28 mouse cellular contexts compared by ENCODE assay signal in the genomic region with DNA sequence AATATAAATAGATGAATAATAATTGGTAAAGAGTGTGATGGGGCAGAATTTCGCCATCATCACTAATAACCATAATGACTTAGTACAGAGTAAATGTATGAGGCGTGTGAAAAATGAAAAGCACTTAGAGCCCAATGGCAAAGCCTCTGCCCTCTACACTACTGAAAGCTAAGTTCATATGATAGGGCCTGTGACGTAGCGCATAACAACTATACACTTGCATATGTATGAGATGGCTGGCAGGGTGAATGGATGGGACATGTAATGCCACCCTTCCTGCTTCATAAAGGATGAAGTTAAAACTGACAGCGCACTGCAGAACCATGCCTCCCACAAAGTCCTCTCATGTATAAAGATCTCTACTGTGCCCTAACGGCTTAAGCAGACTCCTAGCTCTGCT.
DNase-seq lines count a peak whose midpoint lies in the region; ATAC-seq and TF ChIP-seq lines count a peak whose summit lies in the region.
"Had no signal": no experiment of that assay in that cellular context is flagged by ENCODE, and none has a peak within 500 bp of the region (broad histone marks: within the 10 kb centered on the region; RNA-seq: fewer than 3 reads in every experiment).

No protein-coding gene starts in this region.

- no peaks in the 10 kb centered on the region for H3K36me3 ChIP-seq in forebrain, embryonic 14.5 days (ENCODE audit: control insufficient read depth, insufficient read depth, low read length)
- H3K36me3 ChIP-seq in forebrain, embryonic 12.5 days (replicated peaks): no peaks in the 10 kb centered on the region
- H3K36me3 ChIP-seq in hindbrain, embryonic 13.5 days: no peaks in the 10 kb centered on the region
- no peaks in the 10 kb centered on the region for H3K36me3 ChIP-seq in hindbrain, embryonic 16.5 days (ENCODE audit: control insufficient read depth, insufficient read depth, low read length)
- H3K36me3 ChIP-seq in midbrain, embryonic 16.5 days (ENCODE audit: control insufficient read depth, insufficient read depth, low read length): no peaks in the 10 kb centered on the region
- H3K36me3 ChIP-seq in midbrain, postnatal 0 days (ENCODE audit: insufficient read depth, low read length): no peaks in the 10 kb centered on the region
- H3K36me3 ChIP-seq: embryonic facial prominence, embryonic 13.5 days; G1E; heart, embryonic 12.5 days; heart, embryonic 15.5 days; hindbrain, embryonic 10.5 days had no signal

- 76% methylated on average over 6 of the region's 6 CpGs for WGBS in forebrain, embryonic 14.5 days
- 79% methylated on average over 6 of the region's 6 CpGs for WGBS in forebrain, embryonic 12.5 days
- 71% methylated on average over 6 of the region's 6 CpGs for WGBS in hindbrain, embryonic 13.5 days
- WGBS in hindbrain, embryonic 16.5 days: 79% methylated on average over 6 of the region's 6 CpGs
- 68% methylated on average over 6 of the region's 6 CpGs for WGBS in midbrain, embryonic 16.5 days
- 66% methylated on average over 6 of the region's 6 CpGs for whole genome bisulfite sequencing in midbrain, postnatal 0 days

- no peak overlapping the region for H3K27ac ChIP-seq in forebrain, embryonic 14.5 days (ENCODE audit: low read depth, low read length)
- H3K27ac ChIP-seq in forebrain, embryonic 12.5 days: no peak overlapping the region
- no peak overlapping the region for H3K27ac ChIP-seq in hindbrain, embryonic 13.5 days
- H3K27ac ChIP-seq in hindbrain, embryonic 16.5 days (ENCODE audit: low read depth, low read length): no peak overlapping the region
- H3K27ac ChIP-seq in midbrain, embryonic 16.5 days (ENCODE audit: low read length): no peak overlapping the region
- no peak overlapping the region for H3K27ac ChIP-seq in midbrain, postnatal 0 days (ENCODE audit: low read depth, low read length)
- H3K27ac ChIP-seq: embryonic facial prominence, embryonic 13.5 days; heart, embryonic 15.5 days; hindbrain, embryonic 10.5 days; hindbrain, embryonic 14.5 days had no signal

- no peaks in the 10 kb centered on the region for H3K27me3 ChIP-seq in forebrain, embryonic 14.5 days (replicated peaks; ENCODE audit: control insufficient read depth, insufficient read depth, low read length)
- H3K27me3 ChIP-seq in forebrain, embryonic 12.5 days: no peaks in the 10 kb centered on the region
- H3K27me3 ChIP-seq in hindbrain, embryonic 13.5 days: no peaks in the 10 kb centered on the region
- no peaks in the 10 kb centered on the region for H3K27me3 ChIP-seq in hindbrain, embryonic 16.5 days (replicated peaks; ENCODE audit: control insufficient read depth, insufficient read depth, low read length)
- no peaks in the 10 kb centered on the region for H3K27me3 ChIP-seq in midbrain, embryonic 16.5 days (ENCODE audit: control insufficient read depth, insufficient read depth, low read depth, low read length)
- H3K27me3 ChIP-seq in midbrain, postnatal 0 days (ENCODE audit: insufficient read depth, low read length): no peaks in the 10 kb centered on the region
- H3K27me3 ChIP-seq: CH12.LX; embryonic facial prominence, embryonic 13.5 days; heart, embryonic 12.5 days; heart, embryonic 15.5 days had no signal

- peak; percentile 46; the same call in 1 of the 2 replicates for ATAC-seq in forebrain, embryonic 14.5 days
- no peak for ATAC-seq in forebrain, embryonic 12.5 days (ENCODE audit: low FRiP score)
- ATAC-seq in hindbrain, embryonic 13.5 days (ENCODE audit: low FRiP score): 0 out of 2 replicates have a peak, but pooled peaks have one; percentile 24
- no peak for ATAC-seq in hindbrain, embryonic 16.5 days
- ATAC-seq in midbrain, embryonic 16.5 days: peak; percentile 21; the same call in 1 of the 2 replicates
- ATAC-seq in midbrain, postnatal 0 days (ENCODE audit: low FRiP score): no peak
- ATAC-seq: intestine, postnatal 0 days; Patski had no signal

- no peaks in the 10 kb centered on the region for H3K4me1 ChIP-seq in forebrain, embryonic 14.5 days (ENCODE audit: control insufficient read depth, insufficient read depth, low read length)
- H3K4me1 ChIP-seq in forebrain, embryonic 12.5 days: 0 out of 2 replicates have a peak, but pooled peaks cover 4% of the 10 kb centered on the region
- H3K4me1 ChIP-seq in hindbrain, embryonic 13.5 days (replicated peaks): peaks cover 3% of the 10 kb centered on the region
- H3K4me1 ChIP-seq in hindbrain, embryonic 16.5 days (ENCODE audit: control insufficient read depth, insufficient read depth, low read depth, low read length): peaks cover 5% of the 10 kb centered on the region
- no peaks in the 10 kb centered on the region; the same call in 1 of the 2 replicates for H3K4me1 ChIP-seq in midbrain, embryonic 16.5 days (ENCODE audit: control insufficient read depth, insufficient read depth, low read length)
- H3K4me1 ChIP-seq in midbrain, postnatal 0 days (ENCODE audit: insufficient read depth, low read length): no peaks in the 10 kb centered on the region
- H3K4me1 ChIP-seq: embryonic facial prominence, embryonic 13.5 days; hindbrain, embryonic 10.5 days had no signal

- H3K4me3 ChIP-seq in forebrain, embryonic 14.5 days (ENCODE audit: low read depth, low read length): no peak overlapping the region
- no peak overlapping the region for H3K4me3 ChIP-seq in forebrain, embryonic 12.5 days (replicated peaks)
- H3K4me3 ChIP-seq in hindbrain, embryonic 13.5 days: no peak overlapping the region
- H3K4me3 ChIP-seq in hindbrain, embryonic 16.5 days (ENCODE audit: low read length): no peak overlapping the region
- no peak overlapping the region for H3K4me3 ChIP-seq in midbrain, embryonic 16.5 days (ENCODE audit: low read depth, low read length)
- H3K4me3 ChIP-seq in midbrain, postnatal 0 days (ENCODE audit: low read depth, low read length): no peak overlapping the region
- H3K4me3 ChIP-seq: embryonic facial prominence, embryonic 13.5 days; erythroblast, embryonic 14.5 days; heart, embryonic 12.5 days; heart, embryonic 15.5 days; hindbrain, embryonic 10.5 days had no signal

- no peaks in the 10 kb centered on the region; the same call in 1 of the 2 replicates for H3K9me3 ChIP-seq in forebrain, embryonic 14.5 days (replicated peaks; ENCODE audit: control insufficient read depth, low read length)
- H3K9me3 ChIP-seq in forebrain, embryonic 12.5 days: 0 out of 2 replicates have a peak, but pooled peaks cover under 1% of the 10 kb centered on the region
- peaks cover 3% of the 10 kb centered on the region; the same call in 1 of the 2 replicates for H3K9me3 ChIP-seq in hindbrain, embryonic 13.5 days
- H3K9me3 ChIP-seq in hindbrain, embryonic 16.5 days (ENCODE audit: control insufficient read depth, low read length): no peaks in the 10 kb centered on the region
- peaks cover under 1% of the 10 kb centered on the region; the same call in 1 of the 2 replicates for H3K9me3 ChIP-seq in midbrain, embryonic 16.5 days (replicated peaks; ENCODE audit: control insufficient read depth, low read length, poor library complexity, severe bottlenecking)
- 0 out of 2 replicates have a peak, but pooled peaks cover 4% of the 10 kb centered on the region for H3K9me3 ChIP-seq in midbrain, postnatal 0 days (ENCODE audit: low read length)
- H3K9me3 ChIP-seq: embryonic facial prominence, embryonic 13.5 days; heart, embryonic 15.5 days; hindbrain, embryonic 10.5 days had no signal

- no peak overlapping the region for H3K4me2 ChIP-seq in forebrain, embryonic 14.5 days (ENCODE audit: low read length)
- no peak overlapping the region for H3K4me2 ChIP-seq in forebrain, embryonic 12.5 days
- no peak overlapping the region for H3K4me2 ChIP-seq in hindbrain, embryonic 13.5 days
- H3K4me2 ChIP-seq in hindbrain, embryonic 16.5 days (ENCODE audit: low read length): no peak overlapping the region
- H3K4me2 ChIP-seq in midbrain, embryonic 16.5 days (ENCODE audit: low read length): no peak overlapping the region
- H3K4me2 ChIP-seq in midbrain, postnatal 0 days (ENCODE audit: low read depth, low read length, poor library complexity, severe bottlenecking): no peak overlapping the region
- H3K4me2 ChIP-seq: embryonic facial prominence, embryonic 13.5 days; heart, embryonic 12.5 days; heart, embryonic 15.5 days; hindbrain, embryonic 14.5 days had no signal

- peak; percentile 23 for DNase-seq in forebrain, embryonic 14.5 days (ENCODE audit: low spot score)
- DNase-seq in midbrain, postnatal 0 days (ENCODE audit: low spot score): no peak
- no peak for DNase-seq in frontal cortex, adult 2 months (ENCODE audit: extremely low spot score in 1 of 2, low spot score in 1 of 2)
- DNase-seq: adrenal gland, postnatal 10 days; adrenal gland, postnatal 36 days; B cell, adult 2 months; cerebellum, adult 11 months; cerebellum, adult 2 months; cerebellum, adult 9-11 months; cerebellum, postnatal 25 days; gastrocnemius, postnatal 10 days; gastrocnemius, postnatal 36 days; heart, postnatal 10 days; heart, postnatal 36 days had no signal

- TF ChIP-seq CTCF in midbrain, postnatal 0 days (IDR thresholded peaks at IDR 0.05): no peak

- no peak overlapping the region for H3K9ac ChIP-seq in forebrain, embryonic 14.5 days (ENCODE audit: low read length)
- no peak overlapping the region for H3K9ac ChIP-seq in forebrain, embryonic 12.5 days
- H3K9ac ChIP-seq in hindbrain, embryonic 13.5 days: no peak overlapping the region
- no peak overlapping the region for H3K9ac ChIP-seq in hindbrain, embryonic 16.5 days (ENCODE audit: low read depth, low read length)
- no peak overlapping the region for H3K9ac ChIP-seq in midbrain, embryonic 16.5 days (ENCODE audit: low read depth, low read length)
- H3K9ac ChIP-seq in midbrain, postnatal 0 days (replicated peaks; ENCODE audit: low read length, poor library complexity, severe bottlenecking): no peak overlapping the region
- H3K9ac ChIP-seq: embryonic facial prominence, embryonic 13.5 days; heart, embryonic 12.5 days; heart, embryonic 15.5 days; hindbrain, embryonic 14.5 days had no signal

Comparison
In these comparisons a context has a peak if more than half of its experiments do, and no peak if none do; other contexts are left out.
1. ATAC-seq: peak in forebrain, embryonic 14.5 days (single experiment), hindbrain, embryonic 13.5 days (single experiment) and midbrain, embryonic 16.5 days (single experiment); none in forebrain, embryonic 12.5 days (single experiment), hindbrain, embryonic 16.5 days (single experiment) and midbrain, postnatal 0 days (single experiment).